Mouse (Mus musculus) heart, adult 2 months (tissue): Measurements from ENCODE around the gene Ovca2.

Experiments
- CTCF ChIP-seq: fragments of 200-600 bp; IDR thresholded peaks from 2 replicates; pipeline ENCODE4 v1.8.1; 2022; ENCODE audit warnings: antibody characterized with exemption, mild to moderate bottlenecking, moderate library complexity
- POLR2A ChIP-seq: fragments of 200-500 bp; IDR thresholded peaks from 2 replicates; pipeline ENCODE4 v1.6.1; 2011; ENCODE audit warnings: mild to moderate bottlenecking, low read depth, low read length, control low read depth; ENCODE audit not compliant: insufficient read depth

DNA sequence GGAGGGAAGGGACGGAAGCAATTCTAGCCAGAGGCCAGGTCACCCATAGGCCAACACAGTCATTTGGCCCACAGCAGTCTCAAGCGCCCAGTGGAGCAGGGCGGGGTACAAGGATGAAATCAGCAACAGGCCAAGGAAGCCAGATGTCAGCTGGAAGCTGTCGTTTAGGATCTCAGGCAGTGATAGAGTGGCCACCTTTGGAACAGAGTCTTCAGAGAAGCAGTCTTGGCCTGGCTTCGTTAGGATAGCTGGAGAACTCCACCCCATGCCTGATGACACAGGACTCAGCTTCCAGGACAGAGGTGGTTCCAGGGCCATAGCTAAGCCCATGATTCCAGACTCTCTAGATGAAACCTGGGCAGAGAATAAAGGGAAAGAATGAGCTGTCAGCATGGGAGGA is 38.2 kb downstream of the Ovca2 start:
- no peak for TF ChIP-seq CTCF
- TF ChIP-seq POLR2A, result no peak
